Mouse (Mus musculus) frontal cortex, postnatal 25 days (tissue): ENCODE results near the gene Olfr545.

Experiments
- DNase-seq, 2 experiments: peaks; one replicate each; pipeline ENCODE4 v3.0.0; 2022; ENCODE audit warnings: low spot score in 2 of 2

Olfr545 gene

DNA sequence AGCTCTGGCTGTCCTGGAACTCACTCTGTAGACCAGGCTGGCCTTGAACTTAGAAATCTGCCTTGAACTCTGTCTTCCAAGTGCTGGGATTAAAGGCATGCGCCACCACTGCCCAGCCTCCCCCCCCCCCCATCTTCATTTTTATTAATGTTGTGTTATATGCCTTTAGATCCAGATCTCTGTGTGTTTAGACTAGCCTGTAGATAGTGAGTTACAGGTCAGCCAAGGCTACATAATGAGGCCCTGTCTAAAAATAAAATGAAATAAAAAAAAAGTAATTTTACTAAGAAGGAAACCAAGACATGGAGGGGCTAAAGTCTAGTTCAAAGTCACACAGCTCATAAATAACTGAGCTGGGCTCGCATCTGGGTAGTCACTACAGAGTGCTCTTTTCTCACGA is 20.4 kb downstream of the Olfr545 start:
- no peak for DNase-seq

DNA sequence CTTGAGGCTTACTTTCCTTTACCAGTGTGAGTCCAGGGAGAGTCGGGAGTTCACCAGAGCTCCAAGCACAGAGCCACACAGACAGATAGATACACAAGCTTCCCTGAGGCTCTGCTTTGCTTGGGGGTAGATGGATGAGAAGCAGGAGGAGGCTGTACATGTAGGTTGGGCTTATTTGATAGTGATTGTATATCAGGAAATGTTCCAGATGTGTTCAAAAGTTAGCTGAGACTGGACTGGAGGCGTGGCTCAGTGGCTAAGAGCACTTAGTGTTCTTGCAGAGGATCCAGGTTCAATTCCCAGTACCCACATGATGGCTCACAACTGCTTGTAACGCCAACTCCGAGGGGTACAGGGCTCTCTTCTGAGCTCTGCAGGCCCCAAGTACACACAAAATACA is 20.9 kb downstream of the Olfr545 start:
- DNase-seq: no peak

DNA sequence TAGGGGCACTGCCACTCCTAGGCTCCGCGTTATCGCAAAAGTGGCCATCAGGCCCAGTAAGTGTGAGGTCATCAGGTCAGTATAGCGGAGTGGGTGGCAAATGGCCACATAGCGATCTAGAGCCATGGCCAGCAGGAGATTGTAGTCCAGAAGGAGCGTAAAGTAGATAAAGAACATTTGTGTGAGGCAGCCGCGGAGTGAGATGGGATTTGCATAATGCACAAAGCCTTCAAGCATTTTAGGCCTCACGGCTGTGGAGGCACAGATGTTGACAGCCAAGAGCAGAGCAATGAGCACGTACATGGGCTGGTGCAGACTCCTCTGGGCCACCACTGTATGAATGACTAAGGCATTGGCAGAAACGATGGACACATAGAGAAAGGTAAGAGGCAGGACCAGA is 22.0 kb downstream of the Olfr545 start:
- no peak for DNase-seq

DNA sequence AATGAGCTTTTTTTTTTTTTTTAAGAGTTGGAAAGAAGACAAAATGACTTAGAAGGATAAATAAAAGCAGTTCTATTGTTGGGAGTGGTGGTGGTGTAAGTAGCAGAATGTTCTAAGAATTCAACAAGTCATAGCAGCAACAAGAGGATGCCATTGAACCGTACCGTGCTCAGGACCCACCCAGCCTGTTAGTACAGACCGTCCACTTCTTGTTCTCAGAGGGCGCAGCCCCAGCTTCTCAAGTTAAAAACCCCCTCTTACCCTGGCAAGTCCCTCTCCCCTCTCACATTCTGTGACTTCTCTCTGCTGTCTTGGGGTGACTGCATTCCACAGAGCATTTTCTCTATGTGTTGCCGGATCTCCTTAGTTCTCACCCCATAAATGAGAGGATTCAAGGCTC is 22.8 kb downstream of the Olfr545 start:
- DNase-seq: no peak

DNA sequence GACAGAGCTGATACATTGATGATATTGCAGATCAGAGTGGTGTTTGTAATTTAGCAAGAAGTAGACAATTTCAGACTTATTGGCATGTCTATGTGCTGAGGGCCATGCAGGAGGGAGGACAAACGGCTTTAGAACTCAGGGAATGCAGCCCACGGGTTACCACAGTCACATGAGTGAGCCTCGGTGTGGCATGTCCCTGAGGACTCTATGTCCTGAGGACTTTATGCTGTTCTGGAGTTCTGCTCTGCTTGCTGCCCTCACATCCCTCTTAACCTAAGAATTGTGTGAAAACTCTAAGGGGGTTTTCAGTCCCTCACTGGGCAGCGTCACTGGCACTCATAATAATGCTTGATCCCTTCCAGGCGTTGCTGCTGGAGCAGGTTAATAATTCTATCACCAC is 26.7 kb downstream of the Olfr545 start:
- no peak for DNase-seq

DNA sequence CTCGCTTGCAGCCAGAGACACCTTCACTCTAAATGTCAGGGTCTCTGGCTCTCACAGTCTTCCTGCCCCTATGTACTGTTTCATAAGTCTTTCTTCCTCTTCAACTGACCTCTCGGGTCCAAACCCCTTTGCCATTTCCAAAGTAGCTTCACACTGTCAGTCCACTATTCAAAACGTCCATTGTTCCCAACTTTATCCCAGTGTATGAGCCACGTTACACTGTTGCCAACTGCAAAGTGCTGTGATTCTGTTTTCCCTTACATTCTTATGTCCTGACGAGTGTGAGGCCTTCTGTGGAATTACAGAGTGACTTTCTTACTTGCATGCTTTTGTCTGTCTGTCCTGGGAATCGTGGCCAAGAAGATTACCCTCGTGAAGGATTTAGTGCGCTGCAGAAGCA is 31.8 kb downstream of the Olfr545 start:
- no peak for DNase-seq

DNA sequence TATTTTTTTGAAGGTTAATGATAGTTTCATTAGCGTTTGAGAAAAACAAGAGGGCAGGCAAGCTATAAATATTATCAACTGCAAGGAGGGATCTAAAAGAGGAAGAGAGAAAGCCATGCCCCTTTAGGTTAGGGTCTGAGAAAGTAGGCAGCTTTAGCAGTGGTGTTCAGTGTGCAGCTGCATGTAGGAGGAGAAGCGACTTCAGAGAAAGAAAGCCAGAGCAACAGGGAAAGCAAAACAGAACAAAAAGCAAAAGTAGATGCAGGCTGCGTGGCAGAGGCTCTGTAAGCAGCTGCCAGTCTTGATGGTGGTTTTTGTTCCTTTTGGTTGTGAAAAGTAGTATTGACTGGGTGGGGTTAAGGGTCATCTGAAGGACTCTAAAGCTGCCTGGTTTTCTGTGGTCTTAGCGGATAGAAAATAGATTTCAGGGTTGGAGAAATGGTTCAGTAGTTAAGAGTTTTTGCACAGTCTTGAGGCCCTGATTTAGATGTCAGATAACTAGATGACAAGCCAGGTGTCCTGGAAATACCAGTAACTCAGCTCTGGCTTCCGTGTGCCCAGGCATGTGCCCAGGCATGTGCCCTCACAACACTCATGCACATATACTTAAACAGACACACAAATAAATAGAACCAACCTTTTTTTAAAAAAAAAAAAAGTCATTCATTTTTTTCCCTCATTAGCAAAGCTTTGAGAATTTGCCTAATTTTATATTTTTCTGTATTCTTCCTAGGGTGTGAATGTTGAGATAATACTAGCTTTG is 40.6 kb downstream of the Olfr545 start:
- no peak for DNase-seq

DNA sequence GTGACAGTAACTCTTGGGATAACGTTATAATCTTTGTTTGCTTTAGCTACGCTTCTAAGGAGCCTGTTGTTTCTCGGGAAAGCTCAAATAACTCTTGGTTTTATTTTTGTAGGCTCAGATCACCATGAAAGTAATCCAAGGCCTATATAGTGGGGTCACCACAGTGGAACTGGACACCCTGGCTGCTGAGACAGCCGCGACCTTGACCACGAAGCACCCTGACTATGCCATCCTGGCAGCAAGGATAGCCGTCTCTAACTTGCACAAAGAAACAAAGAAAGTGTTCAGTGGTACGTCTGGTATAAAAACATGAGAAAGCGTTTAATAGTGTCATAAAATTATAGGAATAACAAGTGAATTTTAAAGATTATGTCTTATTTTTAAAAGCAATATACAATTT is 52.9 kb downstream of the Olfr545 start:
- no peak for DNase-seq

DNA sequence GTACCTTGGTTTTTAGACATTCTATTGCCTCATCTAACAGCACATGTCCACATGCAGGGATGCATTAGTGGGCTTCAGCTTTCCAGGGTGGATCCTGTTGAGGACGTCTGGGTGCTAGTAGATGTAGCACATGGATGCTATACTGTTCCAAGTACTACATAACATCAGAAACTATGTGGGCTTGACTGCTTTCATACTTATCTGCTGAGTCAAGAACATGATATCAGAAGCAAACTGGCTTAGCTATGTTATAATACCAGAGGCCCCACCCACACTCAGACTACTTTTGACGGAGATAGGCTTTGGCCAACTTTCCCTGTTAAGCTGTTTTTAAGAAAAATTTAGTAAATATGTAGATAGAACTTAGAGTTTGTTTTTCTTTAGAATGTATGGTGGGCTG is 55.1 kb downstream of the Olfr545 start:
- no peak for DNase-seq

DNA sequence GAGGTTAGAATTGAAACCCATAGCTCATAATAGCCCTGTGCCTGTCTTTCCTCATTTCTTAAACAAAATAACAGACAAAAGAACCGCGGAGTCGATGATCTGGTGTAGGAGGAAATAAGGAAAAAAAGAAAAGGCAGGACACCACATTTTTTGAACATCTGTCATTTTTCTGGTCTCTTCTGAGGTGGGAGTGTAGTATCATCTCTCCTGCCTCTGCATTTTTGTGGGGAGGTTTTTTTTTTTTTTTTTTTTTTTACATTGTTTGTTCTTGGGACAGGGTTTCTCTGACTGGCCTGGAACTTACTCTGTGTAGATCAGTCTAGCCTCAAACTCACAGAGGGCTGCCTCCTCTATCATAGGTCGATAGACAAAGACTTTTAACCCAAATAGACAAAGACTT is 56.9 kb downstream of the Olfr545 start:
- DNase-seq: no peak

DNA sequence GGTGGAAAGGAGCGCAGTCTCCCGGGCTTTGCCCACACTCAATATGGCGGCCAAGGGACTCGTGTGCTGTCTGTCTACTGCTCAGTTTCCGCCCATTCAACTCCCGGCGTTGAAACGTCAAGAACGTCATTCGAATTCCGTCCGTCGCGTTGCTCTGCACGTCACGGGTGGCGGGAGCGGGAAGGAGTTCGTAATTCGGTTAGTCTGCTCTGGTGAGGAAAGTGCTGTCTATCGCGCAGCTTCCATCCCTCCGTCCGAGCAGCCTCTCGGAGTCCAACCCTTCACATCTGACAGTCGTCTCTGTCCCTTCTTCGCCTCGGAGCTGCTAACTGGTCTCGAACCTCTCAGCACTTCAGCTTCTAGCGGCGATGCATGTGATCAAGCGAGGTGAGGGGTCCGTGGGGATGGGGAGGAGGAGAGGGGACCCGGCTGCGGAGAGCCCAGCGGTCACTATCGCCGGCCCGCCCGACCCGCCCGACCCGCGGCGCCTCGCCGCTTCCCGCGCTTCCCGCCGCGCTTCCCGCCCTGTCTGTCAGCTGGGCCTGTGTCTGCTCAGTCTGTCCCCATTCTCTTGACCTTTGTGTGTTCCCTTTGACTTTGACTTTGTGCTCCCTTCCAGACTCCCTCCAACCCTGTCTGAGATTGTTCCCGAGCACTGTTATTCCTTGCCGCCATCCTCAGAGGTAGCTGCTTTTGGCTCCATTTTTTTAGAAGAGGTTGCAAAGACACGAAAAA is 57.5 kb downstream of the Olfr545 start, which contains the start of gene Rrm1:
Rrm1 (plus strand) TSS at position 39 of the 735 bp plus-strand sequence.
- peak; percentile 87 to 96 for DNase-seq
